Mouse (Mus musculus): ENCODE measurements around the gene Rbck1.

The Rbck1 gene

DNA sequence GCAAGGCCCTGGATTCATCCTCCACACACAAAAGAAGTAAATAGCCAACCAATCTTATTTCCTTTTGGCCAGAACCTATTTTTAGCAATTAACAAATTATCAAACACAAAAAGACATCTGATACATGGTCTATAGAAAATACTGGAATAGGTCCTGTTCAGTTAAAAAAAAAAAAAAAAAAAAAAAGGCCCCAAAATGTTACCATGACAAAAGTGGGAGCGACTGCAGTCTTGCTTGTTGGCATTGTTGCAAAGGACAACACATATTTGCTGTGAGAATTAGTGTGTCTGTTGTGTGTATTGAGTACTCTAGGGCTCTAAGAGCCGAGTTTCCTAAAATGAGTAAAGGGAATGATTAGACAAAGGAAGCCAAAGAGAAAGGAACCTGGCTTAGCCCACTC lies 40.0 kb downstream of the Rbck1 start:
- TF ChIP-seq GATA4 (IDR thresholded peaks at IDR 0.05; ENCODE audit: insufficient replicate concordance, low read length), result no peak

DNA sequence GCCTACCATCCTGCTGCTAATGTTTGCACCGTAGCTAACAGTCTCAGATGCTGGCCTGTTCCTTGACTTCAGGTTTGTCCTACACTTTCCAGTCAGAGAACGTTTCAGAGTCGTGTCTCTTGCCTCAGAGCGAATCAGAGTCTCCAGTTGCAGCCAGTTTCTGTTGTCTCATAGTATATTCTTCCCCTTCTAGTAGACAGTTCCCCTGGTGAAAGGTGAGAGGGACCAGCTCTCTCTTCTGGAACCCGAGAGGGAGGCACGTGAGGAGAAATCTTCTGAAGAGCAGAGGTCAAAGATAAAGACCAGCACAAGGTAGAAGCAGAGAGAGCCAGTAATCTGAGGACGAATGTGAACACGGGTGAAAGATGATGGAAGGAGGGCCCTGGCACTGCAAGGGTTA lies 44.4 kb downstream of the Rbck1 start:
- no peak for TF ChIP-seq GATA4 (IDR thresholded peaks at IDR 0.05; ENCODE audit: insufficient replicate concordance, low read length)

DNA sequence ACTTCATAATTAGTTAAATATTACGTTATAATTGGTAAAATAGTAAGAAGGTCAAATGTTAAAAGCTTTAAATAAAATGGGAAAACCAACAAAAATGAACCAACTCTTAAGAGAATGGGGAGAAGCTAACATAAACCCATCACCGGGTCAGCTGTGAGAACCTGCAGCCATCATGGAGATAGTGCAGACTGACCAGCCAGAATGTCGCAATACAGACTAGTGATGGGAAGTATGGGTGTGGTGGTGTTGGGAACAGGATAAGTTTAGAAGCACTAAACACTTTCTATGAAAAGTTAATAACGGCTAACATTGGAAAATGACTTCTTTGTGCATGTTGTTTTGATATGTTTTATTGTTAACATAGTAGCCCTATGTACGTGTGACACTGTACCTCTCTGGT lies 44.9 kb downstream of the Rbck1 start:
- TF ChIP-seq GATA4 (IDR thresholded peaks at IDR 0.05; ENCODE audit: insufficient replicate concordance, low read length), result no peak

DNA sequence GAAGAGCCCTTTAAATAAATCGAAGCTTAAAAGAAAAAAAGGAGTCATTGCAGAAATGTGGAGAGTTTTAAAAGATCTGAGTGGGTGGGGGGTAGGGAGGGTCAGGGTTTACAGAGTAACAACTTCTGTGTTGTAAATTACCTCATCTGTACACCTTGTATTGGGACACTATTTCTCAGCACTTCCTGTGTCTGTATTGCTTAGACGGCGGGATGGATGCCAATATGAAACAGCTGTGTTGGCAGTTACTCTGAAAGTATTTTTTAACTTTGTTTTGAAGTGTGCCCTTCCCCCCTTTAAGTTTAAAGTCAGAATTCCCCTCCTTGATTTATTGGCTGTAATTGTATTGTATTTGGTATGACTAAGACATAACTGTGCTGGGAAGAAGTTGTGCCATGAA lies 51.0 kb downstream of the Rbck1 start:
- TF ChIP-seq GATA4 (IDR thresholded peaks at IDR 0.05; ENCODE audit: insufficient replicate concordance, low read length), result no peak

DNA sequence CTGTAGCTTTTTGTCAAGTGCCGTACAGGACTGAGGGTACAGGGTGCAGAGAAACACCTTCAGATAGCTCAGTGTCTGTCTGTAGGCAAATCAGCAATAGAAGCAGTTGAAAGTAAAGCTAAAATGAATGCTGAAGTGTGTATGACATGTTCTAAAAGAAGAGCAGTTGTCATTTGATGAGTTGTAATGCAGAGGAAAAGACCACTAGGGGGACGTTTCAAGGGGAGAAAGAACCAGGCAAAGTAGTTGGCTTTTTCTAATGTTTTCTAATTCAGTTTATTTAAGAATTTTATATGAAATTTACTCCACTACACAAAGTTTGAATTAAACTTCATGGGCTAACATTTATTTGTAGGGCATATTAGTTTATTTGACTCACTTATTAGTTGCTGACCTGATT lies 58.8 kb downstream of the Rbck1 start:
- no peak for TF ChIP-seq GATA4 (IDR thresholded peaks at IDR 0.05; ENCODE audit: insufficient replicate concordance, low read length)

Data from liver, adult (tissue).